Mouse (Mus musculus) mesoderm, embryonic 11.5 days (tissue): Measurements from ENCODE around the gene Gm20662.

Experiments
- DNase-seq: peaks from one replicate; pipeline ENCODE4 v3.0.0-alpha.2; 2012; ENCODE audit warnings: low read depth, low spot score

Gm20662 gene

GRCm38 (mm10) chr9:108053665-108054225 lies 57.6 kb downstream of the Gm20662 start:
- DNase-seq = no peak

- no peak for DNase-seq
These were observed 58.3 kb downstream of the Gm20662 start for GRCm38 (mm10) chr9:108054331-108055040.

- DNase-seq = no peak
These were observed 58.9 kb downstream of the Gm20662 start for GRCm38 (mm10) chr9:108055061-108055460.

- no peak for DNase-seq
These were observed 59.6 kb downstream of the Gm20662 start for GRCm38 (mm10) chr9:108055661-108056237.

GRCm38 (mm10) chr9:108056361-108057261 lies 60.5 kb downstream of the Gm20662 start:
- no peak for DNase-seq

GRCm38 (mm10) chr9:108057262-108057562 lies 61.1 kb downstream of the Gm20662 start:
- no peak for DNase-seq

GRCm38 (mm10) chr9:108058291-108058690 lies 62.1 kb downstream of the Gm20662 start:
- no peak for DNase-seq

GRCm38 (mm10) chr9:108062142-108062541 lies 66.0 kb downstream of the Gm20662 start:
- DNase-seq = no peak

GRCm38 (mm10) chr9:108063361-108063760 lies 67.2 kb downstream of the Gm20662 start:
- no peak for DNase-seq

- DNase-seq = peak; percentile 53
These were observed 69.4 kb downstream of the Gm20662 start for GRCm38 (mm10) chr9:108065491-108066011.

GRCm38 (mm10) chr9:108067199-108067598 lies 71.0 kb downstream of the Gm20662 start:
- no peak for DNase-seq

GRCm38 (mm10) chr9:108067900-108068299 lies 71.8 kb downstream of the Gm20662 start:
- peak; percentile 91 for DNase-seq

GRCm38 (mm10) chr9:108069007-108069406 lies 72.9 kb downstream of the Gm20662 start:
- DNase-seq = no peak

- no peak for DNase-seq
These were observed 73.4 kb downstream of the Gm20662 start for GRCm38 (mm10) chr9:108069529-108069928.

- no peak for DNase-seq
These were observed 75.7 kb downstream of the Gm20662 start for GRCm38 (mm10) chr9:108071801-108072200.

- no peak for DNase-seq
These were observed 76.4 kb downstream of the Gm20662 start for GRCm38 (mm10) chr9:108072481-108072924.

- no peak for DNase-seq
These were observed 77.2 kb downstream of the Gm20662 start for GRCm38 (mm10) chr9:108073141-108073930.

- DNase-seq = no peak
These were observed 84.0 kb downstream of the Gm20662 start, which contains the start of gene Mst1 for GRCm38 (mm10) chr9:108080168-108080567. Gene Mst1, plus strand, starts transcription at chr9:108080436.

GRCm38 (mm10) chr9:108082549-108082948 lies 86.4 kb downstream of the Gm20662 start:
- DNase-seq = no peak

GRCm38 (mm10) chr9:108082988-108083431 lies 86.9 kb downstream of the Gm20662 start, which contains the start of gene Rnf123:
Gene Rnf123, minus strand, starts transcription at chr9:108083346.
- no peak for DNase-seq

- DNase-seq = no peak
These were observed 87.4 kb downstream of the Gm20662 start for GRCm38 (mm10) chr9:108083561-108083960.
